In genomic region chr14:80485149-80485548, GRCm38 (mm10) we compare ENCODE assay signal across 31 mouse cellular contexts.
"Had no signal": no experiment of that assay in that cellular context is flagged by ENCODE, and none has a peak within 500 bp of the region (broad histone marks: within the 10 kb centered on the region; RNA-seq: fewer than 3 reads in every experiment).

No protein-coding gene starts in this region.

- H3K36me3 ChIP-seq: heart, embryonic 10.5 days; heart, embryonic 12.5 days; heart, embryonic 13.5 days; heart, embryonic 15.5 days; hindbrain, embryonic 10.5 days; hindbrain, embryonic 12.5 days; hindbrain, embryonic 13.5 days; hindbrain, embryonic 15.5 days; intestine, embryonic 15.5 days; kidney, embryonic 15.5 days had no signal

- H3K27ac ChIP-seq: heart, embryonic 10.5 days; heart, embryonic 13.5 days; heart, embryonic 15.5 days; hindbrain, embryonic 10.5 days; hindbrain, embryonic 12.5 days; hindbrain, embryonic 13.5 days; hindbrain, embryonic 14.5 days; hindbrain, embryonic 15.5 days; hindbrain, postnatal 0 days; intestine, embryonic 15.5 days; kidney, embryonic 15.5 days; kidney, postnatal 0 days; layer of hippocampus, adult 2 months; left cerebral cortex, adult 2 months had no signal

- H3K4me3 ChIP-seq: heart, embryonic 10.5 days; heart, embryonic 12.5 days; heart, embryonic 13.5 days; heart, embryonic 15.5 days; hindbrain, embryonic 10.5 days; hindbrain, embryonic 12.5 days; hindbrain, embryonic 13.5 days; hindbrain, embryonic 15.5 days; intestine, embryonic 15.5 days; kidney, embryonic 15.5 days; layer of hippocampus, adult 2 months; left cerebral cortex, adult 2 months had no signal

- H3K4me1 ChIP-seq: heart, embryonic 10.5 days; heart, embryonic 12.5 days; heart, embryonic 13.5 days; heart, embryonic 15.5 days; hindbrain, embryonic 12.5 days; intestine, embryonic 15.5 days; kidney, embryonic 15.5 days had no signal

- H3K9me3 ChIP-seq: heart, embryonic 10.5 days; heart, embryonic 12.5 days; heart, embryonic 13.5 days; heart, embryonic 15.5 days; hindbrain, embryonic 10.5 days; hindbrain, embryonic 12.5 days; hindbrain, embryonic 13.5 days; hindbrain, embryonic 15.5 days; intestine, embryonic 15.5 days; kidney, embryonic 15.5 days had no signal

- H3K27me3 ChIP-seq: heart, embryonic 12.5 days; heart, embryonic 13.5 days; heart, embryonic 15.5 days; hindbrain, embryonic 12.5 days; hindbrain, embryonic 13.5 days; hindbrain, embryonic 15.5 days; intestine, embryonic 15.5 days; kidney, embryonic 15.5 days had no signal

- DNase-seq: heart, postnatal 10 days; heart, postnatal 14 days; heart, postnatal 36 days; heart, postnatal 4 days; kidney, adult 11 months; kidney, adult 18-20 months; kidney, adult 2 months; kidney, adult 8-10 months; kidney, adult 9 months; kidney, postnatal 10 days; kidney, postnatal 14 days; kidney, postnatal 25 days; kidney, postnatal 36 days; kidney, postnatal 4 days; layer of hippocampus, adult 9-11 months; layer of hippocampus, postnatal 36 days had no signal

- H3K9ac ChIP-seq: heart, embryonic 12.5 days; heart, embryonic 13.5 days; heart, embryonic 15.5 days; hindbrain, embryonic 12.5 days; hindbrain, embryonic 13.5 days; hindbrain, embryonic 14.5 days; hindbrain, embryonic 15.5 days; intestine, embryonic 15.5 days; kidney, embryonic 15.5 days had no signal
